Mouse (Mus musculus) forebrain, embryonic 11.5 days (tissue): ENCODE results near the gene Gm11634. TPM values are rescaled to one million over a fixed set of nuclear protein-coding genes. Genes with fewer than 3 reads are reported as not detected.

ENCODE experiments used
- polyA plus RNA-seq: library from polyadenylated mRNA; unstranded; fragments of >200 nt; fragmentation: Nextera tagmentation; extraction: Ambion mirVana; gene quantifications from 2 replicates; pipeline ENCODE4 v1.2.1, GENCODE M21; 2014

Gene Gm11634
- polyA plus RNA-seq, 1 experiment from 2014 or later, result 0.44 TPM

Other genes with a start within 250 kb of the Gm11634 start
- gene G6pc, start 231.7 kb downstream of the Gm11634 start, polyA plus RNA-seq, result not detected in 2 replicates
- gene Aarsd1, start 181.6 kb downstream of the Gm11634 start, polyA plus RNA-seq, result 101 and 111 TPM in 2 replicates
- 8.2 and 9.5 TPM in 2 replicates for gene Gm27029, start 174.5 kb downstream of the Gm11634 start, polyA plus RNA-seq
- 22.5 and 24.5 TPM in 2 replicates for gene Rundc1, start 174.2 kb downstream of the Gm11634 start, polyA plus RNA-seq
- gene Ptges3l, start 173.9 kb downstream of the Gm11634 start, polyA plus RNA-seq, result 1.6 and 2.7 TPM in 2 replicates
- 370 and 424 TPM in 2 replicates for gene Rpl27, start 157.0 kb downstream of the Gm11634 start, polyA plus RNA-seq
- 3.8 and 3.9 TPM in 2 replicates for gene Ifi35, start 150.8 kb downstream of the Gm11634 start, polyA plus RNA-seq
- 43.5 and 49.0 TPM in 2 replicates for gene Rnd2, start 134.3 kb downstream of the Gm11634 start, polyA plus RNA-seq
- gene Vat1, start 133.0 kb downstream of the Gm11634 start, polyA plus RNA-seq, result 47.0 and 51.4 TPM in 2 replicates
- 27.8 and 32.1 TPM in 2 replicates for gene Brca1, start 47.3 kb downstream of the Gm11634 start, polyA plus RNA-seq
- 96.0 and 97.1 TPM in 2 replicates for gene Nbr1, start 47.1 kb downstream of the Gm11634 start, polyA plus RNA-seq
- 3.0 and 3.3 TPM in 2 replicates for gene Tmem106a, start 17.0 kb downstream of the Gm11634 start, polyA plus RNA-seq
- gene Rdm1, start 27.9 kb upstream of the Gm11634 start, polyA plus RNA-seq, result 45.6 and 50.7 TPM in 2 replicates
- 8.0 and 10.6 TPM in 2 replicates for gene Arl4d, start 66.3 kb upstream of the Gm11634 start, polyA plus RNA-seq
- gene Dhx8, start 133.7 kb upstream of the Gm11634 start, polyA plus RNA-seq, result 43.6 and 46.4 TPM in 2 replicates
- 7.6 and 10.4 TPM in 2 replicates for gene Etv4, start 186.1 kb upstream of the Gm11634 start, polyA plus RNA-seq